ENCODE assay signal across 19 mouse cellular contexts in the genomic region with DNA sequence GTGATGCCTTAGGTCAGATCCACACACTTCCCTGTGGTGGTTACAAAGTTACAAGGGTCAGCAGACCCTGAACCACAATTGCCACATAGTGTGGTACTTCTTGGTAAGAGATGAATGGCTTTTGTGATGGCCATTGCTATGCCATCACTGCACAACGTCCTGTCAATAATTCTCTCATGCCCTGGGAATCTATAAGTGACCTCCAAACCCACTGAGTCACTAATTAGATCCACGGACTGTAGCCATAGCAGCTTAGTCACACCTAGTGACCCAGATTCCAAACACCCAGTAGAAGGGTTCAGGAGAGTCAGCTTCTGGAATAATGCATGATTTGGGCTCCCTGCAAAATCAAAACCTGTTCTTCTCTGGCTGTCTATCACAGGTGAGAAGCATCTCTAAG. TPM values are rescaled to one million over a fixed set of nuclear protein-coding genes. Genes with fewer than 3 reads are reported as not detected.
A peak's percentile ranks its signal among the peaks of the same experiment; 100 is the strongest.
DNase-seq lines count a peak whose midpoint lies in the region; ATAC-seq and TF ChIP-seq lines count a peak whose summit lies in the region.
"Had no signal": no experiment of that assay in that cellular context is flagged by ENCODE, and none has a peak within 500 bp of the region (broad histone marks: within the 10 kb centered on the region; RNA-seq: fewer than 3 reads in every experiment).

No protein-coding gene starts in this region.

- no peak overlapping the region for H3K9ac ChIP-seq in intestine, postnatal 0 days (ENCODE audit: low read depth, low read length)
- no peak overlapping the region for H3K9ac ChIP-seq in intestine, embryonic 16.5 days (ENCODE audit: low read depth, low read length)
- no peak overlapping the region for H3K9ac ChIP-seq in kidney, embryonic 16.5 days (replicated peaks; ENCODE audit: low read length)
- no peak overlapping the region for H3K9ac ChIP-seq in kidney, embryonic 14.5 days (ENCODE audit: low read depth, low read length)
- H3K9ac ChIP-seq in hindbrain, postnatal 0 days (replicated peaks; ENCODE audit: low read length) = no peak overlapping the region
- H3K9ac ChIP-seq: forebrain, embryonic 13.5 days; forebrain, postnatal 0 days; heart, embryonic 15.5 days; hindbrain, embryonic 13.5 days had no signal

- in situ Hi-C loops in Patski (cut with MboI; ENCODE audit: low pct_unique_long_range_greater_than_20kb) = loop anchor here (5.0 kb wide), 1 partner anchor 57 kb away; no protein-coding TSS in a partner anchor

- H3K27me3 ChIP-seq in intestine, postnatal 0 days (replicated peaks; ENCODE audit: control insufficient read depth, insufficient read depth, low read length) = no peaks in the 10 kb centered on the region
- no peaks in the 10 kb centered on the region for H3K27me3 ChIP-seq in intestine, embryonic 16.5 days (replicated peaks; ENCODE audit: control insufficient read depth, insufficient read depth, low read length)
- H3K27me3 ChIP-seq in kidney, embryonic 16.5 days (ENCODE audit: insufficient read depth, low read length) = no peaks in the 10 kb centered on the region
- no peaks in the 10 kb centered on the region for H3K27me3 ChIP-seq in kidney, embryonic 14.5 days (ENCODE audit: control insufficient read depth, insufficient read depth, low read length)
- no peaks in the 10 kb centered on the region for H3K27me3 ChIP-seq in Patski
- H3K27me3 ChIP-seq in hindbrain, postnatal 0 days (ENCODE audit: insufficient read depth, low read length) = no peaks in the 10 kb centered on the region
- H3K27me3 ChIP-seq: forebrain, embryonic 13.5 days; heart, embryonic 15.5 days; hindbrain, embryonic 13.5 days had no signal

- no peak overlapping the region for H3K4me3 ChIP-seq in intestine, postnatal 0 days (ENCODE audit: low read depth, low read length)
- no peak overlapping the region for H3K4me3 ChIP-seq in intestine, embryonic 16.5 days (ENCODE audit: low read length)
- no peak overlapping the region for H3K4me3 ChIP-seq in kidney, embryonic 16.5 days (ENCODE audit: low read length)
- no peak overlapping the region for H3K4me3 ChIP-seq in kidney, embryonic 14.5 days (ENCODE audit: low read length)
- no peak overlapping the region for H3K4me3 ChIP-seq in hindbrain, postnatal 0 days (ENCODE audit: low read length)
- H3K4me3 ChIP-seq: forebrain, embryonic 13.5 days; heart, adult 2 months; heart, embryonic 15.5 days; hindbrain, embryonic 13.5 days had no signal

- CTCF ChIA-PET in Patski (lab: Charles Lee) = interaction anchor here (0.9 to 1.4 kb wide), 5 partner anchors 9 to 215 kb away, joined by 3 to 4 read pairs (median 3); no protein-coding TSS in a partner anchor

- H3K4me1 ChIP-seq in intestine, postnatal 0 days (replicated peaks; ENCODE audit: control insufficient read depth, insufficient read depth, low read length) = peaks cover 12% of the 10 kb centered on the region; the same call in 1 of the 2 replicates
- peaks cover 12% of the 10 kb centered on the region for H3K4me1 ChIP-seq in intestine, embryonic 16.5 days (ENCODE audit: control insufficient read depth, insufficient read depth, low read length)
- peaks cover 27% of the 10 kb centered on the region for H3K4me1 ChIP-seq in kidney, embryonic 16.5 days (ENCODE audit: insufficient read depth, low read length)
- peaks cover 19% of the 10 kb centered on the region for H3K4me1 ChIP-seq in kidney, embryonic 14.5 days (ENCODE audit: control insufficient read depth, insufficient read depth, low read length)
- peaks cover 13% of the 10 kb centered on the region; the same call in 1 of the 2 replicates for H3K4me1 ChIP-seq in hindbrain, postnatal 0 days (ENCODE audit: insufficient read depth, low read length)

- no peak overlapping the region for H3K27ac ChIP-seq in intestine, postnatal 0 days (ENCODE audit: low read depth, low read length)
- H3K27ac ChIP-seq in intestine, embryonic 16.5 days (ENCODE audit: low read length) = no peak overlapping the region
- no peak overlapping the region for H3K27ac ChIP-seq in kidney, embryonic 16.5 days (ENCODE audit: low read length)
- no peak overlapping the region for H3K27ac ChIP-seq in kidney, embryonic 14.5 days (ENCODE audit: low read depth, low read length)
- H3K27ac ChIP-seq in hindbrain, postnatal 0 days = no peak overlapping the region
- H3K27ac ChIP-seq: forebrain, embryonic 13.5 days; heart, adult 2 months; heart, embryonic 15.5 days; hindbrain, embryonic 13.5 days had no signal

- peaks cover 36% of the 10 kb centered on the region for H3K36me3 ChIP-seq in intestine, postnatal 0 days (ENCODE audit: control insufficient read depth, insufficient read depth)
- peaks cover 5% of the 10 kb centered on the region; the same call in 1 of the 2 replicates for H3K36me3 ChIP-seq in intestine, embryonic 16.5 days (ENCODE audit: control insufficient read depth, insufficient read depth, low read length)
- H3K36me3 ChIP-seq in kidney, embryonic 16.5 days (ENCODE audit: insufficient read depth, low read length) = peaks cover 11% of the 10 kb centered on the region; the same call in 1 of the 2 replicates
- peaks cover 39% of the 10 kb centered on the region for H3K36me3 ChIP-seq in kidney, embryonic 14.5 days (ENCODE audit: control insufficient read depth, insufficient read depth, low read length)
- H3K36me3 ChIP-seq in hindbrain, postnatal 0 days (ENCODE audit: insufficient read depth, low read length) = peaks cover 21% of the 10 kb centered on the region

- DNase-seq in 3134 (ENCODE audit: extremely low read depth, insufficient read length, low spot score) (peak; percentile 25), Patski (ENCODE audit: low read depth, low spot score) (peak; percentile 49)
- DNase-seq in hindbrain, postnatal 0 days (ENCODE audit: low spot score) = no peak
- DNase-seq: adrenal gland, postnatal 25 days; cerebellum, adult 18-20 months; cerebellum, adult 9-11 months; cerebellum, postnatal 36 days; forebrain, postnatal 0 days; gastrocnemius, postnatal 14 days; heart, adult 2 months; heart, postnatal 14 days had no signal

- no peak for TF ChIP-seq CTCF in intestine, postnatal 0 days (IDR thresholded peaks at IDR 0.05; ENCODE audit: low read depth)
- TF ChIP-seq CTCF in Patski (IDR thresholded peaks at IDR 0.05) = no peak
- no peak for TF ChIP-seq CTCF in hindbrain, postnatal 0 days (IDR thresholded peaks at IDR 0.05; ENCODE audit: low read depth)

- POLR2A ChIA-PET in Patski (lab: Charles Lee) = interaction anchor here (0.5 kb wide), 1 partner anchor 86 kb away, joined by 4 read pairs; no protein-coding TSS in a partner anchor

- WGBS in intestine, postnatal 0 days = 49% methylated on average over 2 of the region's 2 CpGs
- 74% methylated on average over 2 of the region's 2 CpGs for WGBS in intestine, embryonic 16.5 days
- WGBS in kidney, embryonic 16.5 days = 72% methylated on average over 2 of the region's 2 CpGs
- WGBS in kidney, embryonic 14.5 days = 70% methylated on average over 2 of the region's 2 CpGs
- WGBS in hindbrain, postnatal 0 days = 66% methylated on average over 2 of the region's 2 CpGs

- no peak overlapping the region for H3K4me2 ChIP-seq in intestine, postnatal 0 days (replicated peaks; ENCODE audit: low read depth)
- H3K4me2 ChIP-seq in intestine, embryonic 16.5 days (ENCODE audit: low read depth, low read length) = no peak overlapping the region
- H3K4me2 ChIP-seq in kidney, embryonic 16.5 days (replicated peaks; ENCODE audit: low read depth, low read length) = no peak overlapping the region
- H3K4me2 ChIP-seq in kidney, embryonic 14.5 days (replicated peaks; ENCODE audit: low read depth, low read length) = no peak overlapping the region
- no peak overlapping the region for H3K4me2 ChIP-seq in hindbrain, postnatal 0 days (ENCODE audit: low read depth, low read length)
- H3K4me2 ChIP-seq: forebrain, embryonic 13.5 days; heart, embryonic 11.5 days; heart, embryonic 15.5 days; hindbrain, embryonic 13.5 days had no signal

- peak; percentile 31; the same call in 1 of the 2 replicates for ATAC-seq in intestine, postnatal 0 days
- no peak for ATAC-seq in intestine, embryonic 16.5 days
- ATAC-seq in kidney, embryonic 16.5 days (ENCODE audit: low FRiP score, low TSS enrichment) = 0 out of 2 replicates have a peak, but pooled peaks have one; percentile 8
- no peak for ATAC-seq in kidney, embryonic 14.5 days (ENCODE audit: low FRiP score, low TSS enrichment)
- no peak for ATAC-seq in Patski
- ATAC-seq in hindbrain, postnatal 0 days = no peak
- ATAC-seq: forebrain, embryonic 13.5 days; forebrain, postnatal 0 days had no signal

- H3K9me3 ChIP-seq in intestine, postnatal 0 days (ENCODE audit: control insufficient read depth) = no peaks in the 10 kb centered on the region
- no peaks in the 10 kb centered on the region for H3K9me3 ChIP-seq in intestine, embryonic 16.5 days (ENCODE audit: control insufficient read depth, low read length)
- H3K9me3 ChIP-seq in kidney, embryonic 16.5 days (ENCODE audit: low read length) = no peaks in the 10 kb centered on the region
- no peaks in the 10 kb centered on the region for H3K9me3 ChIP-seq in kidney, embryonic 14.5 days (ENCODE audit: control insufficient read depth, low read length)
- no peaks in the 10 kb centered on the region for H3K9me3 ChIP-seq in hindbrain, postnatal 0 days (ENCODE audit: low read length)
- H3K9me3 ChIP-seq: forebrain, embryonic 13.5 days; heart, embryonic 15.5 days; hindbrain, embryonic 13.5 days had no signal

RNA-seq across cellular contexts. Expression of gene Ccdc96, which starts 40.8 kb away (rescaled TPM):
- 0.20 and 0.22 TPM in 2 replicates for polyA plus RNA-seq in intestine, postnatal 0 days (2015; fragmentation: Nextera tagmentation; extraction: Ambion mirVana)
- polyA plus RNA-seq in intestine, embryonic 16.5 days (2015; fragmentation: Nextera tagmentation; extraction: Ambion mirVana) = 0.11 and 0.12 TPM in 2 replicates
- 0.76 and 0.81 TPM in 2 replicates for polyA plus RNA-seq in kidney, embryonic 16.5 days (2015; fragmentation: Nextera tagmentation; extraction: Ambion mirVana)
- polyA plus RNA-seq in kidney, embryonic 14.5 days (2014; fragmentation: Nextera tagmentation; extraction: Ambion mirVana) = 0.17 and 0.58 TPM in 2 replicates
- polyA plus RNA-seq in Patski (2021) = 4.3 TPM
- total RNA-seq in hindbrain, postnatal 0 days (2014; rRNA removed) = 0.63 and 1.3 TPM in 2 replicates
- 2.1 and 2.4 TPM in 2 replicates for polyA plus RNA-seq in hindbrain, postnatal 0 days (2015; fragmentation: Nextera tagmentation; extraction: Ambion mirVana)

RNA-seq across cellular contexts. Expression of gene Tada2b, which starts 41.1 kb away (rescaled TPM):
- polyA plus RNA-seq in intestine, postnatal 0 days (2015; fragmentation: Nextera tagmentation; extraction: Ambion mirVana) = 2.0 and 2.3 TPM in 2 replicates
- 1.6 TPM in 2 replicates for polyA plus RNA-seq in intestine, embryonic 16.5 days (2015; fragmentation: Nextera tagmentation; extraction: Ambion mirVana)
- polyA plus RNA-seq in kidney, embryonic 16.5 days (2015; fragmentation: Nextera tagmentation; extraction: Ambion mirVana) = 2.0 and 2.2 TPM in 2 replicates
- polyA plus RNA-seq in kidney, embryonic 14.5 days (2014; fragmentation: Nextera tagmentation; extraction: Ambion mirVana) = 3.4 and 3.8 TPM in 2 replicates
- polyA plus RNA-seq in Patski (2021) = 27.2 TPM
- total RNA-seq in hindbrain, postnatal 0 days (2014; rRNA removed) = 18.9 and 25.8 TPM in 2 replicates
- polyA plus RNA-seq in hindbrain, postnatal 0 days (2015; fragmentation: Nextera tagmentation; extraction: Ambion mirVana) = 3.4 and 3.9 TPM in 2 replicates

Comparison
In these comparisons a context has a peak if more than half of its experiments do, and no peak if none do; other contexts are left out.
1. ATAC-seq: peak in intestine, postnatal 0 days (single experiment) and kidney, embryonic 16.5 days (single experiment); none in intestine, embryonic 16.5 days (single experiment), kidney, embryonic 14.5 days (single experiment), Patski (single experiment) and hindbrain, postnatal 0 days (single experiment).